ENCODE assay signal across 8 mouse cellular contexts in the genomic region with DNA sequence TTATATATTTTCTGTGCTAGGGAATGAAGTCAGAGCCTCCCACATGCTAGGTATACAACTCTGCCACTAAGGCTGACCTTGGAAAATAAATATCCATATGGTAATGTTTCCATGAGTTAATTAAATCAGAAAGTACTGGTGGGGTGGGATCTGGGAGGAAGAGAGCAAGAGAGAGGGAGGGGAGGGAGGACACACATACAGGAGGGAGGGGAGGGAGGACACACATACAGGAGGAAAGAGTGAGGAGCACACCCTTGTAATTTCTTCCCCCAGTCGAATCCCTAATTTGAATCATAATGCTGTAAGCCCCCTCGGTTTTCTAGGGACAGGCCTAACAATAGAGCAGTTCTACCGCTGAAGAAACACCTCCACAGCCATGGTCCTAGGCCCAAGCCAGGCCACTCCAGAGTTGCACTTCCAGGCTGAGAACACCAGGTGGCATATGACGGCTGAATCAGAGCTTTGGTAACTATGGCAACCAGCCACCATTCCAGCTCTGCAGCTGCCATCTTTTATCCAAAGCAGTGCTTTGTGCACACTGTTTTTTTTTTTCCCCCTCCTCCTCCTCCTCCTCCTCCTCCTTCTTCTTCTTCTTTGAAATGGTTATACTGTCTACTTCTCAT. TPM values are rescaled to one million over a fixed set of nuclear protein-coding genes. Genes with fewer than 3 reads are reported as not detected.
DNase-seq lines count a peak whose midpoint lies in the region; ATAC-seq and TF ChIP-seq lines count a peak whose summit lies in the region.

No protein-coding gene starts in this region.

- H3K36me3 ChIP-seq in C2C12 (ENCODE audit: control insufficient read depth, insufficient read depth) = no peaks in the 10 kb centered on the region
- no peaks in the 10 kb centered on the region for H3K36me3 ChIP-seq in limb, embryonic 11.5 days (ENCODE audit: control insufficient read depth, insufficient read depth, low read length)
- no peaks in the 10 kb centered on the region for H3K36me3 ChIP-seq in myocyte (ENCODE audit: control insufficient read depth, insufficient read depth)

- H3ac ChIP-seq in C2C12 (ENCODE audit: control insufficient read depth, insufficient read length, low read depth) (no peak overlapping the region), myocyte (ENCODE audit: control insufficient read depth, insufficient read length) (no peak overlapping the region)

- intact Hi-C loops in gastrocnemius, postnatal 36 days (cut with DNase I) = loop anchor here (5.0 kb wide), 1 partner anchor 478 kb away; no protein-coding TSS in a partner anchor

- no peaks in the 10 kb centered on the region for H3K79me3 ChIP-seq in C2C12 (ENCODE audit: low read depth)

- peak; percentile 62 for DNase-seq in adrenal gland, adult 8-10 months
- DNase-seq in embryo, embryonic 11 days = peak; percentile 93
- DNase-seq in gastrocnemius, postnatal 36 days = peak; percentile 37 to 54
- DNase-seq in kidney, adult 8-10 months = peak; percentile 68 to 81
- DNase-seq in limb, embryonic 11.5 days (ENCODE audit: low spot score) = peak; percentile 82
- peak; percentile 57 for DNase-seq in spleen, postnatal 36 days (ENCODE audit: low spot score in 2 of 2)

- H3K9me3 ChIP-seq in limb, embryonic 11.5 days (ENCODE audit: control insufficient read depth, low read length) = no peaks in the 10 kb centered on the region

- no peak overlapping the region for H3K9ac ChIP-seq in limb, embryonic 11.5 days (ENCODE audit: low read length)

- no peak overlapping the region for H3K27ac ChIP-seq in limb, embryonic 11.5 days (replicated peaks; ENCODE audit: low read depth, low read length)

- H3K4me2 ChIP-seq in limb, embryonic 11.5 days (ENCODE audit: low read depth, severe bottlenecking) = no peak overlapping the region
- H3K4me2 ChIP-seq in myocyte (ENCODE audit: low read depth) = no peak overlapping the region

- H3K79me2 ChIP-seq in C2C12 (ENCODE audit: control insufficient read depth, insufficient read depth) (no peaks in the 10 kb centered on the region), myocyte (ENCODE audit: control insufficient read depth, insufficient read depth) (no peaks in the 10 kb centered on the region)

- TF ChIP-seq POLR2A in myocyte (IDR thresholded peaks at IDR 0.05; ENCODE audit: insufficient read length, low read depth) = no peak

- 23% methylated on average over 4 of the region's 4 CpGs for WGBS in limb, embryonic 11.5 days

- peak; percentile 68 for ATAC-seq in limb, embryonic 11.5 days (ENCODE audit: insufficient number of reproducible peaks, low FRiP score, low TSS enrichment, low read depth)

- peak; percentile 65 for TF ChIP-seq CTCF in C2C12 (IDR thresholded peaks at IDR 0.05; ENCODE audit: control insufficient read depth, insufficient read depth, insufficient read length)

- H3K27me3 ChIP-seq in C2C12 (ENCODE audit: control insufficient read depth, insufficient read depth, insufficient read length) (no peaks in the 10 kb centered on the region), myocyte (ENCODE audit: control insufficient read depth, insufficient read depth, insufficient read length) (no peaks in the 10 kb centered on the region)
- H3K27me3 ChIP-seq in limb, embryonic 11.5 days (ENCODE audit: control insufficient read depth, insufficient read depth, low read length) = no peaks in the 10 kb centered on the region

- H3K4me1 ChIP-seq in limb, embryonic 11.5 days (ENCODE audit: control insufficient read depth, insufficient read depth, low read length) = 0 out of 2 replicates have a peak, but pooled peaks cover 3% of the 10 kb centered on the region

- no peak overlapping the region for H3K4me3 ChIP-seq in C2C12 (ENCODE audit: insufficient read depth, poor library complexity, severe bottlenecking)
- H3K4me3 ChIP-seq in limb, embryonic 11.5 days (ENCODE audit: low read depth, low read length) = no peak overlapping the region
- H3K4me3 ChIP-seq in myocyte = no peak overlapping the region

TF ChIP-seq in C2C12, 6 proteins besides CTCF, POLR2A, EP300 and RAD21:
- TF ChIP-seq MAX (IDR thresholded peaks at IDR 0.05) (peak; percentile 23), MYOG (IDR thresholded peaks at IDR 0.05; ENCODE audit: control insufficient read depth, extremely low read depth, insufficient read length) (no peak), FOSL1 (IDR thresholded peaks at IDR 0.05; ENCODE audit: insufficient read depth, low read length, poor library complexity, severe bottlenecking) (no peak), MYOD1 (IDR thresholded peaks at IDR 0.05; ENCODE audit: control insufficient read depth, insufficient read length, low read depth) (peak; percentile 36), CEBPB (IDR thresholded peaks at IDR 0.05; ENCODE audit: low read depth) (no peak), USF1 (IDR thresholded peaks at IDR 0.05; ENCODE audit: low read depth) (no peak)

TF ChIP-seq in myocyte, 11 proteins besides CTCF, POLR2A, EP300 and RAD21:
- TF ChIP-seq REST (IDR thresholded peaks at IDR 0.05; ENCODE audit: insufficient read depth, insufficient read length) (no peak), MYOG (IDR thresholded peaks at IDR 0.05; ENCODE audit: control insufficient read depth in 1 of 3, insufficient read depth in 1 of 3, insufficient read length in 2 of 3, low read depth in 2 of 3) (peak in 1 of 3 experiments; percentile 40), CEBPB (IDR thresholded peaks at IDR 0.05; ENCODE audit: insufficient read depth, poor library complexity, severe bottlenecking) (no peak), TCF12 (IDR thresholded peaks at IDR 0.05; ENCODE audit: insufficient read depth, poor library complexity, severe bottlenecking) (no peak), TCF3 (IDR thresholded peaks at IDR 0.05; ENCODE audit: insufficient read length, low read depth) (no peak), MAX (IDR thresholded peaks at IDR 0.05; ENCODE audit: low read depth) (no peak), E2F4 (IDR thresholded peaks at IDR 0.05; ENCODE audit: insufficient read depth) (no peak), MYOD1 (IDR thresholded peaks at IDR 0.05; ENCODE audit: control insufficient read depth in 1 of 3, insufficient read length in 2 of 3, low read depth in 2 of 3) (peak in 2 of 3 experiments; percentile 27 to 34), SRF (IDR thresholded peaks at IDR 0.05; ENCODE audit: control insufficient read depth, insufficient read length, low read depth) (no peak)

RNA-seq across cellular contexts. Expression of a gene that starts 59.5 kb away (rescaled TPM):
- polyA plus RNA-seq in C2C12 (2012; fragmentation: generic; extraction: Trizol) (not detected), myocyte (2012; fragmentation: generic; extraction: Trizol) (not detected)
- 1,000 to 10,000 TPM in 2 of 4 experiments, under 1 TPM in 2; 0.62 to 2,477 (median 1,006) TPM for total RNA-seq in adrenal gland, adult 8-10 months (2022)
- total RNA-seq in gastrocnemius, postnatal 36 days (2021) = not detected
- polyA plus RNA-seq in limb, embryonic 11.5 days (2014; fragmentation: Nextera tagmentation; extraction: Ambion mirVana) = not detected in 2 replicates
